Mouse (Mus musculus): Measurements from ENCODE around the gene Limk1.

- TF ChIP-seq CTCF (IDR thresholded peaks at IDR 0.05; ENCODE audit: low read depth, low read length) (no peak), EP300 (IDR thresholded peaks at IDR 0.05; ENCODE audit: insufficient read depth, low read depth, low read length) (no peak), POLR2A (IDR thresholded peaks at IDR 0.05; ENCODE audit: insufficient read depth, low read length) (no peak)
These were observed 57.6 kb downstream of the Limk1 start for GRCm38 (mm10) chr5:134630835-134631234.

All from ES-Bruce4 (cell line).